Mouse (Mus musculus) embryonic facial prominence, embryonic 11.5 days (tissue): ENCODE data around the gene Shc4. TPM values are rescaled to one million over a fixed set of nuclear protein-coding genes. Genes with fewer than 3 reads are reported as not detected.

Source experiments
- ATAC-seq: fragments of 200-750 bp; cut with Nextera tagmentation; replicated peaks from 2 replicates; pipeline ENCODE4 v1.8.0; 2017; ENCODE audit warnings: low read depth; ENCODE audit not compliant: insufficient number of reproducible peaks, low FRiP score, low TSS enrichment
- DNase-seq: peaks from one replicate; pipeline ENCODE4 v3.0.0-alpha.2; 2015; ENCODE audit warnings: low spot score
- H3K27ac ChIP-seq: fragments of 300-500 bp; sonication (generic); replicated peaks from 2 replicates; pipeline ENCODE4 v1.5.1; 2014; ENCODE audit warnings: mild to moderate bottlenecking, low read depth, low read length, control low read depth
- H3K27me3 ChIP-seq: fragments of 300-500 bp; sonication (generic); 2 replicates; pipeline ENCODE4 v1.6.1; 2014; ENCODE audit warnings: mild to moderate bottlenecking, low read length, moderate library complexity, mixed read lengths; ENCODE audit not compliant: control insufficient read depth, insufficient read depth
- H3K36me3 ChIP-seq: fragments of 300-500 bp; sonication (generic); replicated peaks from 2 replicates; pipeline ENCODE4 v1.6.1; 2014; ENCODE audit warnings: low read depth, mild to moderate bottlenecking, low read length, moderate library complexity, mixed read lengths; ENCODE audit not compliant: control insufficient read depth, insufficient read depth
- H3K4me1 ChIP-seq: fragments of 300-500 bp; sonication (generic); 2 replicates; pipeline ENCODE4 v1.6.1; 2014; ENCODE audit warnings: low read length, mixed read lengths; ENCODE audit not compliant: control insufficient read depth, insufficient read depth
- H3K4me2 ChIP-seq: fragments of 300-500 bp; sonication (generic); 2 replicates; pipeline ENCODE4 v1.6.1; 2014; ENCODE audit warnings: low read depth, mild to moderate bottlenecking, control low read depth, low read length, moderate library complexity
- H3K4me3 ChIP-seq: fragments of 300-500 bp; sonication (generic); 2 replicates; pipeline ENCODE4 v1.5.1; 2014; ENCODE audit warnings: low read depth, low read length, control low read depth
- H3K9ac ChIP-seq: fragments of 300-500 bp; sonication (generic); replicated peaks from 2 replicates; pipeline ENCODE4 v1.6.1; 2014; ENCODE audit warnings: mild to moderate bottlenecking, control low read depth, low read length
- H3K9me3 ChIP-seq: fragments of 300-500 bp; sonication (generic); replicated peaks from 2 replicates; pipeline ENCODE4 v1.6.1; 2016; ENCODE audit warnings: mild to moderate bottlenecking, low read length, inconsistent platforms, mixed read lengths; ENCODE audit not compliant: control insufficient read depth
- WGBS: fragments of 180-500 bp; shearing (Covaris S2); extraction: QIAGEN DNeasy Blood & Tissue Kit; methylation state at CpG from one replicate; pipeline ENCODE4 v1.1.7; 2014; 5-methylcytosine and 5-hydroxymethylcytosine counted together
- polyA plus RNA-seq: library from polyadenylated mRNA; unstranded; fragments of >200 nt; fragmentation: Nextera tagmentation; extraction: Ambion mirVana; gene quantifications from 2 replicates; pipeline ENCODE4 v1.2.1, GENCODE M21; 2014

Gene Shc4
- polyA plus RNA-seq, 1 experiment from 2014 or later: 1.3 TPM

GRCm38 (mm10) chr2:125666668-125667067, 57.3 kb downstream of the Shc4 start:
- no peak overlapping the region for H3K4me3 ChIP-seq
- no peak overlapping the region for H3K27ac ChIP-seq
- no peak for DNase-seq
- H3K4me2 ChIP-seq: no peak overlapping the region
- H3K9me3 ChIP-seq: no peaks in the 10 kb centered on the region
- no peaks in the 10 kb centered on the region for H3K4me1 ChIP-seq
- H3K27me3 ChIP-seq: no peaks in the 10 kb centered on the region
- ATAC-seq: no peak
- H3K36me3 ChIP-seq: no peaks in the 10 kb centered on the region
- 87% methylated on average over 4 of the region's 4 CpGs for WGBS
- H3K9ac ChIP-seq: no peak overlapping the region

GRCm38 (mm10) chr2:125665909-125666308, 58.0 kb downstream of the Shc4 start:
- ATAC-seq (no peak), DNase-seq (no peak)
- no peaks in the 10 kb centered on the region for H3K27me3 ChIP-seq
- no peak overlapping the region for H3K4me3 ChIP-seq
- H3K4me2 ChIP-seq: no peak overlapping the region
- H3K36me3 ChIP-seq: no peaks in the 10 kb centered on the region
- WGBS: 84% methylated on average over 4 of the region's 4 CpGs
- H3K9ac ChIP-seq: no peak overlapping the region
- H3K4me1 ChIP-seq: no peaks in the 10 kb centered on the region
- no peak overlapping the region for H3K27ac ChIP-seq
- H3K9me3 ChIP-seq: no peaks in the 10 kb centered on the region

- DNase-seq: no peak
- 82% methylated on average over 5 of the region's 5 CpGs for WGBS
- Histone ChIP-seq H3K27me3 (no peaks in the 10 kb centered on the region), H3K4me3 (no peak overlapping the region), H3K9ac (no peak overlapping the region), H3K4me2 (no peak overlapping the region), H3K4me1 (no peaks in the 10 kb centered on the region), H3K36me3 (no peaks in the 10 kb centered on the region), H3K9me3 (no peaks in the 10 kb centered on the region), H3K27ac (no peak overlapping the region)
- ATAC-seq: no peak
These were observed 58.7 kb downstream of the Shc4 start for GRCm38 (mm10) chr2:125665213-125665612.

GRCm38 (mm10) chr2:125662517-125662916, 61.4 kb downstream of the Shc4 start:
- no peak overlapping the region for H3K4me3 ChIP-seq

GRCm38 (mm10) chr2:125661156-125661555, 62.8 kb downstream of the Shc4 start:
- WGBS: 54% methylated on average over 4 of the region's 4 CpGs
- ATAC-seq (peak; percentile 8; the same call in 1 of the 2 replicates), DNase-seq (no peak)
- Histone ChIP-seq H3K9me3 (no peaks in the 10 kb centered on the region), H3K36me3 (no peaks in the 10 kb centered on the region), H3K4me1 (no peaks in the 10 kb centered on the region), H3K4me2 (peak overlapping the region; percentile 46), H3K9ac (peak overlapping the region; percentile 54), H3K27me3 (no peaks in the 10 kb centered on the region), H3K4me3 (no peak overlapping the region), H3K27ac (no peak overlapping the region)

More at GRCm38 (mm10) chr2:125662517-125662916, 61.4 kb downstream of the Shc4 start:
- H3K4me1 ChIP-seq: no peaks in the 10 kb centered on the region
- 89% methylated on average over 3 of the region's 3 CpGs for WGBS
- H3K27ac ChIP-seq: no peak overlapping the region
- no peaks in the 10 kb centered on the region for H3K27me3 ChIP-seq
- H3K9me3 ChIP-seq: no peaks in the 10 kb centered on the region
- ATAC-seq (no peak), DNase-seq (no peak)
- H3K36me3 ChIP-seq: no peaks in the 10 kb centered on the region
- no peak overlapping the region for H3K9ac ChIP-seq
- no peak overlapping the region for H3K4me2 ChIP-seq

- ATAC-seq (peak; percentile 67), DNase-seq (peak; percentile 47)
- no peaks in the 10 kb centered on the region for H3K4me1 ChIP-seq
- H3K9me3 ChIP-seq: no peaks in the 10 kb centered on the region
- no peaks in the 10 kb centered on the region for H3K27me3 ChIP-seq
- 38% methylated on average over 20 of the region's 20 CpGs for WGBS
- H3K4me2 ChIP-seq: peak overlapping the region; percentile 46
- peak overlapping the region; percentile 20 for H3K4me3 ChIP-seq
- peak overlapping the region; percentile 54 for H3K9ac ChIP-seq
- no peaks in the 10 kb centered on the region for H3K36me3 ChIP-seq
- no peak overlapping the region for H3K27ac ChIP-seq
These were observed 63.3 kb downstream of the Shc4 start for GRCm38 (mm10) chr2:125660537-125661130.

GRCm38 (mm10) chr2:125659823-125660536, 64.0 kb downstream of the Shc4 start:
- no peaks in the 10 kb centered on the region for H3K27me3 ChIP-seq
- H3K36me3 ChIP-seq: no peaks in the 10 kb centered on the region
- peak overlapping the region; percentile 39; the same call in 1 of the 2 replicates for H3K9ac ChIP-seq
- no peaks in the 10 kb centered on the region for H3K9me3 ChIP-seq
- no peak overlapping the region for H3K27ac ChIP-seq
- H3K4me2 ChIP-seq: peak overlapping the region; percentile 46
- H3K4me1 ChIP-seq: no peaks in the 10 kb centered on the region
- 13% methylated on average over 10 of the region's 10 CpGs for WGBS
- DNase-seq: peak; percentile 86
- H3K4me3 ChIP-seq: peak overlapping the region; percentile 20
- ATAC-seq: peak; percentile 51; the same call in 1 of the 2 replicates

- 86% methylated on average over 9 of the region's 9 CpGs for WGBS
These were observed 68.6 kb downstream of the Shc4 start for GRCm38 (mm10) chr2:125655391-125655790.

More at GRCm38 (mm10) chr2:125655391-125655790, 68.6 kb downstream of the Shc4 start:
- H3K4me1 ChIP-seq: no peaks in the 10 kb centered on the region
- H3K36me3 ChIP-seq: no peaks in the 10 kb centered on the region
- H3K27me3 ChIP-seq: no peaks in the 10 kb centered on the region
- no peak for ATAC-seq
- H3K9ac ChIP-seq: no peak overlapping the region
- no peak overlapping the region for H3K4me3 ChIP-seq
- DNase-seq: no peak
- H3K9me3 ChIP-seq: no peaks in the 10 kb centered on the region
- no peak overlapping the region for H3K4me2 ChIP-seq
- no peak overlapping the region for H3K27ac ChIP-seq
